Mouse (Mus musculus) limb, embryonic 12.5 days (tissue): ENCODE measurements at regions not wholly inside any gene's neighbourhood (a gene's known extent, or its start where the extent isn't known, plus 50 kb on each side); places are given as distances from the start of the nearest gene placed in this dataset.

ENCODE experiments used
- ATAC-seq: fragments of 200-750 bp; cut with Nextera tagmentation; 2 replicates; pipeline ENCODE4 v1.8.0; 2017; ENCODE audit warnings: low read depth, moderate TSS enrichment; ENCODE audit not compliant: insufficient number of reproducible peaks, insufficient read depth, low FRiP score, low TSS enrichment
- H3K27ac ChIP-seq: fragments of 300-500 bp; sonication (generic); 2 replicates; pipeline ENCODE4 v1.5.1; 2016; ENCODE audit warnings: mild to moderate bottlenecking, moderate library complexity
- H3K27me3 ChIP-seq: fragments of 300-500 bp; sonication (generic); 2 replicates; pipeline ENCODE4 v1.6.1; 2016; ENCODE audit warnings: mild to moderate bottlenecking, moderate library complexity
- H3K36me3 ChIP-seq: fragments of 300-500 bp; sonication (generic); 2 replicates; pipeline ENCODE4 v1.6.1; 2016; ENCODE audit warnings: mild to moderate bottlenecking, moderate library complexity
- H3K4me1 ChIP-seq: fragments of 300-500 bp; sonication (generic); replicated peaks from 2 replicates; pipeline ENCODE4 v1.6.1; 2016
- H3K4me2 ChIP-seq: fragments of 300-500 bp; sonication (generic); 2 replicates; pipeline ENCODE4 v1.6.1; 2016; ENCODE audit warnings: mild to moderate bottlenecking, moderate library complexity
- H3K4me3 ChIP-seq: fragments of 300-500 bp; sonication (generic); replicated peaks from 2 replicates; pipeline ENCODE4 v1.5.1; 2016; ENCODE audit warnings: mild to moderate bottlenecking
- H3K9ac ChIP-seq: fragments of 300-500 bp; sonication (generic); replicated peaks from 2 replicates; pipeline ENCODE4 v1.6.1; 2016; ENCODE audit warnings: mild to moderate bottlenecking, moderate library complexity
- H3K9me3 ChIP-seq: fragments of 300-500 bp; sonication (generic); 2 replicates; pipeline ENCODE4 v1.6.1; 2016; ENCODE audit warnings: mild to moderate bottlenecking, moderate library complexity
- WGBS: fragments of 180-500 bp; shearing (Covaris S2); methylation state at CpG from one replicate; pipeline ENCODE4 v1.1.7; 2016; 5-methylcytosine and 5-hydroxymethylcytosine counted together

- H3K9ac ChIP-seq: no peak overlapping the region
- H3K27me3 ChIP-seq: no peaks in the 10 kb centered on the region
- H3K9me3 ChIP-seq: no peaks in the 10 kb centered on the region
- no peaks in the 10 kb centered on the region for H3K4me1 ChIP-seq
- WGBS: 67% methylated on average over 8 of the region's 8 CpGs
- no peaks in the 10 kb centered on the region for H3K36me3 ChIP-seq
- H3K4me2 ChIP-seq: no peak overlapping the region
- no peak overlapping the region for H3K27ac ChIP-seq
- no peak for ATAC-seq
- H3K4me3 ChIP-seq: no peak overlapping the region
These were observed 200.6 kb upstream of the Vstm2b start for GRCm38 (mm10) chr7:40697551-40697950.

- no peak for ATAC-seq
- no peak overlapping the region for H3K27ac ChIP-seq
- 47% methylated on average over 3 of the region's 3 CpGs for WGBS
- no peak overlapping the region for H3K4me2 ChIP-seq
- no peaks in the 10 kb centered on the region for H3K27me3 ChIP-seq
- no peaks in the 10 kb centered on the region for H3K9me3 ChIP-seq
- no peak overlapping the region for H3K4me3 ChIP-seq
- H3K9ac ChIP-seq: no peak overlapping the region
- no peaks in the 10 kb centered on the region for H3K4me1 ChIP-seq
- H3K36me3 ChIP-seq: no peaks in the 10 kb centered on the region
These were observed 199.8 kb upstream of the Vstm2b start for GRCm38 (mm10) chr7:40698309-40698708.

- H3K27me3 ChIP-seq: no peaks in the 10 kb centered on the region
- H3K9ac ChIP-seq: no peak overlapping the region
- no peak overlapping the region for H3K4me3 ChIP-seq
- H3K36me3 ChIP-seq: no peaks in the 10 kb centered on the region
- H3K4me2 ChIP-seq: no peak overlapping the region
- H3K9me3 ChIP-seq: no peaks in the 10 kb centered on the region
- H3K27ac ChIP-seq: no peak overlapping the region
- no peaks in the 10 kb centered on the region for H3K4me1 ChIP-seq
- 86% methylated on average over 1 of the region's 1 CpGs for WGBS
- ATAC-seq: no peak
These were observed 198.5 kb upstream of the Vstm2b start for GRCm38 (mm10) chr7:40699633-40700032.

- WGBS: 84% methylated on average over 5 of the region's 5 CpGs
- Histone ChIP-seq H3K27ac (no peak overlapping the region), H3K9ac (no peak overlapping the region), H3K9me3 (0 out of 2 replicates have a peak, but pooled peaks cover 1% of the 10 kb centered on the region), H3K4me1 (no peaks in the 10 kb centered on the region), H3K4me2 (no peak overlapping the region), H3K36me3 (no peaks in the 10 kb centered on the region), H3K4me3 (no peak overlapping the region), H3K27me3 (no peaks in the 10 kb centered on the region)
- ATAC-seq: no peak
These were observed 197.5 kb upstream of the Vstm2b start for GRCm38 (mm10) chr7:40700656-40701055.

GRCm38 (mm10) chr7:40702191-40703045 is 195.7 kb upstream of the Vstm2b start:
- Histone ChIP-seq H3K4me3 (no peak overlapping the region), H3K9me3 (0 out of 2 replicates have a peak, but pooled peaks cover 7% of the 10 kb centered on the region), H3K27ac (no peak overlapping the region), H3K27me3 (no peaks in the 10 kb centered on the region), H3K4me2 (no peak overlapping the region), H3K9ac (no peak overlapping the region), H3K4me1 (no peaks in the 10 kb centered on the region), H3K36me3 (no peaks in the 10 kb centered on the region)
- ATAC-seq: no peak
- 81% methylated on average over 5 of the region's 5 CpGs for WGBS

GRCm38 (mm10) chr7:40708231-40708630 is 189.9 kb upstream of the Vstm2b start:
- WGBS: 93% methylated on average over 2 of the region's 2 CpGs
- no peak for ATAC-seq

GRCm38 (mm10) chr7:40717991-40718390 is 180.1 kb upstream of the Vstm2b start:
- H3K4me3 ChIP-seq: no peak overlapping the region
- H3K27me3 ChIP-seq: no peaks in the 10 kb centered on the region
- H3K9me3 ChIP-seq: no peaks in the 10 kb centered on the region
- H3K4me1 ChIP-seq: no peaks in the 10 kb centered on the region
- no peaks in the 10 kb centered on the region for H3K36me3 ChIP-seq
- ATAC-seq: no peak
- 53% methylated on average over 6 of the region's 6 CpGs for WGBS
- H3K4me2 ChIP-seq: no peak overlapping the region
- no peak overlapping the region for H3K9ac ChIP-seq
- no peak overlapping the region for H3K27ac ChIP-seq

More at GRCm38 (mm10) chr7:40708231-40708630, 189.9 kb upstream of the Vstm2b start:
- H3K27ac ChIP-seq: no peak overlapping the region
- H3K4me3 ChIP-seq: no peak overlapping the region
- H3K4me2 ChIP-seq: no peak overlapping the region
- no peak overlapping the region for H3K9ac ChIP-seq
- no peaks in the 10 kb centered on the region for H3K36me3 ChIP-seq
- no peaks in the 10 kb centered on the region for H3K27me3 ChIP-seq
- no peaks in the 10 kb centered on the region for H3K4me1 ChIP-seq
- H3K9me3 ChIP-seq: 0 out of 2 replicates have a peak, but pooled peaks cover 7% of the 10 kb centered on the region

GRCm38 (mm10) chr7:40736971-40737468 is 161.1 kb upstream of the Vstm2b start:
- no peak overlapping the region for H3K9ac ChIP-seq
- H3K4me3 ChIP-seq: no peak overlapping the region
- no peak for ATAC-seq
- H3K4me2 ChIP-seq: no peak overlapping the region
- no peak overlapping the region for H3K27ac ChIP-seq
- H3K27me3 ChIP-seq: no peaks in the 10 kb centered on the region
- no peaks in the 10 kb centered on the region for H3K4me1 ChIP-seq
- WGBS: 63% methylated on average over 6 of the region's 6 CpGs
- no peaks in the 10 kb centered on the region for H3K9me3 ChIP-seq
- H3K36me3 ChIP-seq: no peaks in the 10 kb centered on the region

GRCm38 (mm10) chr7:40737496-40737895 is 160.6 kb upstream of the Vstm2b start:
- Histone ChIP-seq H3K4me2 (no peak overlapping the region), H3K9me3 (no peaks in the 10 kb centered on the region), H3K27me3 (no peaks in the 10 kb centered on the region), H3K36me3 (no peaks in the 10 kb centered on the region), H3K4me1 (no peaks in the 10 kb centered on the region), H3K27ac (no peak overlapping the region), H3K4me3 (no peak overlapping the region), H3K9ac (no peak overlapping the region)
- no peak for ATAC-seq
- 71% methylated on average over 7 of the region's 7 CpGs for WGBS

- Histone ChIP-seq H3K9ac (no peak overlapping the region), H3K27ac (no peak overlapping the region), H3K27me3 (no peaks in the 10 kb centered on the region), H3K4me2 (no peak overlapping the region), H3K4me1 (no peaks in the 10 kb centered on the region), H3K36me3 (no peaks in the 10 kb centered on the region), H3K4me3 (no peak overlapping the region), H3K9me3 (no peaks in the 10 kb centered on the region)
- WGBS: 80% methylated on average over 3 of the region's 3 CpGs
- no peak for ATAC-seq
These were observed 160.0 kb upstream of the Vstm2b start for GRCm38 (mm10) chr7:40738174-40738573.

- Histone ChIP-seq H3K27ac (no peak overlapping the region), H3K27me3 (no peaks in the 10 kb centered on the region), H3K36me3 (no peaks in the 10 kb centered on the region), H3K9ac (no peak overlapping the region), H3K4me2 (no peak overlapping the region), H3K9me3 (no peaks in the 10 kb centered on the region), H3K4me3 (no peak overlapping the region), H3K4me1 (no peaks in the 10 kb centered on the region)
- ATAC-seq: no peak
- WGBS: 52% methylated on average over 4 of the region's 4 CpGs
These were observed 155.5 kb upstream of the Vstm2b start for GRCm38 (mm10) chr7:40742553-40743151.
